Mouse (Mus musculus) v-Abl transformed pro-B cells (cell line): ENCODE results near the gene Clint1.

Experiments
- in situ Hi-C, 2 experiments: fragments of 400-800 bp; cut with MboI; formaldehyde crosslinking; loops; one replicate each; pipeline ENCODE4 v1.15.1; 2025; ENCODE audit not compliant: unreplicated experiment in 2 of 2

Gene Clint1

DNA sequence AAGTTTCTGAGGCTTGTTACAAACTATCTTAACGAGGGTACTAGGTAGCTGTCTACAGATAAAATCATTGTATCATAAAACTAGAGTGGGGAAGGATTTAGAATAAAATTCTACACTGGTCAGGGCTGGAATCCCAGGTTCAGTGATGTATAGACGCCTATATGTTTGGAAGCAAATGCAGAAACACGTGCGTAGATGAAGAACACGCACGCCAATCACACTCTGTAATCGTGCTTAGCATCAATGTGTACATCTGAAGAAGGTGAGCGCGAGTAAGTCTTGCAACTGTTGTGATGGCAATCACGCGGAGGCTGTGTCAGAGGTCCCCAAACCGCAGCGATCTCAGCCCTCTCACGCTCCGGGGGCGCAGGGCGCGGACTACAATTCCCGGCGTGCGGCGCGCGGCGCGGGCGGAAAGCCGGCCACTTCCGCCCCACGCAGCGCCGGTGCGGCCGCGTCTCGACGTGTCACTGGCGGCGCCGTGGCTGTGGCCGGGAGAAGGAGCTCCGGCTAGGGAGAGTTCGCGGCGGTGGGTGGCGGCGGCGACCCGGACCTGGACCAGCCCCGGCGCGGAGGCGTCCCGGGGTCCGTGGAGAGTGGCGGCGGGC lies at the start of gene Clint1:
Gene Clint1, plus strand, starts transcription at position 536 of the 608 bp plus-strand sequence.
- in situ Hi-C loops = no loop called here

DNA sequence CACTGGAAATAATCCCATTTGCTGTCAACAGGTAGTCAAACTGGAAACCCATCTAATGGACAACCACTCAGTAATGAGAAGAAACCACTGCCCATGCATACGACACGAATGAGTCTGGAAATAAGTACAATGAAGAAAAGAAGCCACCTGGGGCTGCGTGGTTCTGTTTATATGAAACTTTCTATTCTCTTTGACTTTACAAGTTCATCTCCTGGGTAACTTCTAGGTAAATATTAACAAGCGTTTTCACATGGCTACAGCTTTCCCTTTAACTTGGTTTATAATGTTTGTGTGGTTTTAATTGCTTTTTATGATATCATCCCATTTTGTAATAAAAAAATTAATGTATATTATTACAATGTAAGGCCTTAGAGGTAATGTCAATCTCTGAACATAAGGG lies 47.8 kb upstream of the Clint1 start:
- in situ Hi-C loops = loop anchor here in 1 of 2 experiments (5.0 kb wide), 1 partner anchor 78 kb away; no protein-coding TSS in a partner anchor

DNA sequence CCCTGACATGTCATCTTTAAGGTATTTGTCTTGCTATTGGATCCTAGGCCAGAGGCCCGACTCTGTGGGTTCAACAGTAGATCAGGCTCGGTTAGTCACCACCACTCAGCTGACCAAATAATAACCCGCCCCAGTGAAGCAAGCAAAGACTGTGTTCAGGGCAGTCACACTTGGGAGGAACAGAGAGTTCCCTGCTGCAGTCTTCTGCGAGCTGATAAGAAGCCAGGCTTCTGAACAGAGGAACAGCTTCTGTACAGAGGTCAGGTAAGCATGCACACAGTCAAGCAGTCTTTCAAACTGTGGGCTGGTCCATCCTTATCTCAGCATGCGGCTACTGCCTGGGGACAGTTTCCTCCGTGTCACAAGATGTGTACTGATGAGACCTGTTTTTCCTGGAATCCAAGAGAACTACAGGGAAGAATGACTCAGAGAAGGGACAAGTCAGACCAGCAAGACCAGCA lies 46.5 kb upstream of the Clint1 start:
- in situ Hi-C loops = loop anchor here in 1 of 2 experiments (5.0 kb wide), 1 partner anchor 77 kb away; no protein-coding TSS in a partner anchor

DNA sequence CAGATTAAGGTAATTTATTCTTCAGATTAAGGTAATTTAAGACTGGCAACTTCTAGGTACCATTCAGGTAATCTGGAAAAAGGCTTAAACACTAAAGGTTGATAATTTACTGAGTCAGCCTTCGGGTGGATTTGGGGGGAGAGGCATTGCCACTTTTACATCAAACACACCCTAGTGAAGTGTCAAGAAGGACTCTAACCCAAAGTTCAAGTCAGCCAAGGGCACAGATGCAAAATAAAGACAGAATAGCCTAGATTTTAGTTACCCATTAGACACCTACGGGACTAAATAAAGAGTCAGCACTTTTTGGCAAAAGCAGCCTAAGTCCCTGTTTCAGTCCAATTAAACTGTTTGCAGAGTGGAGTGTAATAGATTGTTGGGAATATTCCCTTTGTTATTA lies 46.0 kb upstream of the Clint1 start:
- in situ Hi-C loops = loop anchor here in 1 of 2 experiments (5.0 kb wide), 1 partner anchor 76 kb away; no protein-coding TSS in a partner anchor

GRCm38 (mm10) chr11:45806264-45806663 lies 45.6 kb upstream of the Clint1 start:
- in situ Hi-C loops = loop anchor here in 1 of 2 experiments (5.0 kb wide), 1 partner anchor 76 kb away; no protein-coding TSS in a partner anchor

DNA sequence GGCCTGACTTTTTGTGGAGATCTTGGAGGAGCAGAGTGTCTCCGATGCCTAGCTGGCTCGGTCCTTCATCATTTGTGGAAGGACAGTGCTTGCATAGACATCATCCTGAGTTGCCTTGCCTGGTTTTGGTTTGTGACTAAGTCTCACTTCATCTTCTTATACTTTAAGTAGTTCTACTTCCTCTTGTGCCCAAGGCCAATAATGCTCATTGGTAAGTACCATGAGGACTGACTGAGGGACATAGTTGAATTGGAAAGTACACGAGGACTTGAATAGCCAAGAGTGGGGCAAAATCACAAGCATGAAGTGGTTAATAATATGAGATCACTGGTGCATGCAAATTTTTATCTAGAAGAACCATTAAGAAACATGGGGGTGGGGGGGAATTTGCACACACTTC lies 45.0 kb upstream of the Clint1 start:
- in situ Hi-C loops = loop anchor here in 1 of 2 experiments (5.0 kb wide), 1 partner anchor 75 kb away; no protein-coding TSS in a partner anchor

GRCm38 (mm10) chr11:45807820-45808219 lies 44.0 kb upstream of the Clint1 start:
- in situ Hi-C loops = loop anchor here in 1 of 2 experiments (5.0 kb wide), 1 partner anchor 74 kb away; no protein-coding TSS in a partner anchor

- in situ Hi-C loops = loop anchor here in 1 of 2 experiments (5.0 kb wide), 1 partner anchor 73 kb away; no protein-coding TSS in a partner anchor
Measured at GRCm38 (mm10) chr11:45809424-45809823, 42.4 kb upstream of the Clint1 start.

- in situ Hi-C loops = no loop called here
Measured at GRCm38 (mm10) chr11:45810056-45810455, 41.8 kb upstream of the Clint1 start.

- in situ Hi-C loops = no loop called here
Measured at GRCm38 (mm10) chr11:45810805-45811204, 41.0 kb upstream of the Clint1 start.

GRCm38 (mm10) chr11:45815603-45816002 lies 36.2 kb upstream of the Clint1 start:
- in situ Hi-C loops = no loop called here

GRCm38 (mm10) chr11:45816712-45817111 lies 35.1 kb upstream of the Clint1 start:
- in situ Hi-C loops = no loop called here

DNA sequence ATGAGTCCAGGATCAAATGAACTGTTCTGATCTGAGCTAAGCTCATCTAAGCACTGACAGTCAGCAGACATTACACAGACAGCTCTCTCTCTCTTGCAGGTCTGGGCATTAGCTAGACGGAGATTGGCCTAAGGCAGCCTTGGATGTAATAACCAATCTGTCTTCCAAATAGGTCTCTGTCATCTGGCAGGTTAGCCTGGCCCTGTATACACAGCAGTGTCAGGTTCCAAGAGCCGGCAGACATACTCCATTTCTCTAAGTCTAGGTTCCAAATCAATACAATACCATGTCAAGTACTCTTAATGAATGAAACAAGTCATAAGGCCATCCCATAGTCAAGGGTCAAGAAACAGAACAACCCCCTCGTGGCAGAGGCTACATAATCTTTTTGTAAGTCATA lies 33.9 kb upstream of the Clint1 start:
- in situ Hi-C loops = no loop called here

DNA sequence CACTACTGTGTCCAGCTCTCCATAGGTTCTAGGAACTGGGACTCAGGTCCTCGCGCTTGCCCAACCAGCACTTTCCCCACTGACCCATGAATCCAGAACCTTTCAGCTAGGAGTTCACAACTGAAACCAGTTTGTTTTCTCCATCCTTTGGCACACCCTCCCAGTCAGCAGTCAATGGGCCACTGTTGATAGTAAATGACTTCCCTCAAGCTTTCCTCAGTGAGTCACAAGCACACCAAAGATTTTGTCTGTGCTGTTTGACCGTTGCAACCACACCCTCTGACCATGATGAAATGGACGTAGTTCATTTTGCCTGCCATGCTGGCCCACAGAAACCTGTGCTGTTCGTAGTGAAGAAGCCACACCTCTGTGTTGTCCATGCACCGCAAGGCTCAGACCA lies 30.9 kb upstream of the Clint1 start:
- in situ Hi-C loops = no loop called here

DNA sequence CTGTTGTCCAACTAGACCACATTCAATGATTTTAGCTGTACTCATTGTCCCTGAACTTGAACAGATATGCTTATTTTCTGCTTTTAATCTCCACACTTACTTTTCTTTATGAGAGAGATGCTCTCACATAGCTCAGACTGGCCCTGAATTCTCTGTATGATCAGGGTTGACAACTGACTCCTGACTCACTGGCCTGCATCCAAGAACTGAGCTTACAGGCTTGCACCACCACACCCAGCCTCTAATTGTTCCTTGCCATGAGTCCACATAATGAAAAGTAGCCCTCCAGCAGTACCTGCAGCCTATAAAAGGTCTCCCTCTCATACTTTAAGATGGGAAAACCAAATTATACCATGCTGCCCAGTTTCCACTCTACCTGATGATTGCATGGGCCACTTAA lies 21.7 kb upstream of the Clint1 start:
- in situ Hi-C loops = no loop called here

DNA sequence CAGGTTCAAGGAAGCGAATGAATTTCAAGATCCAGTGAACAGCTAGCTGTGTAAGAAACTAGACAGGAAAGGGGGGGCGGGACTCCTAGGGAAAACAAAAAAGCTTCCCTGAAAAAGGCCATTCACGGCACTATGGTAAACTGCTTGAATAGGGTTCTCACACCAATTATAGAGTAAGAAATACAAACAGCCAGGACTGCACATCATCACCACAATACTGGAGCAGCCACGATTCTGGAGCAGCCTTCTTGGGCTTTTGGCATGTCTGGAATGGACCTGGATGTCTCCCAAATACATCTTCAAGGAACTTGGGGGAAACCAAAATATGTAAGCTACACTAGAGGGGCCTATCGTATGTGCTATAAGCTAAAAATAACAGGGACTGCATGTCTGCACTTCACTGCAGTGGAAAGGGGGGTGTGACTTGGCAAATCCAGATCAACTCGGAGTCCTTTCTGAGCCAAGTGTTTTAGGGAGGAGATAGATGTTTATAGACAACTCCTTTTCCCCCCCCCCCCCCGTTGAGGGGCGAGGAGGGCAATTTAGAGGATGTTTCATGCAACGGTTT lies 21.0 kb upstream of the Clint1 start:
- in situ Hi-C loops = no loop called here

DNA sequence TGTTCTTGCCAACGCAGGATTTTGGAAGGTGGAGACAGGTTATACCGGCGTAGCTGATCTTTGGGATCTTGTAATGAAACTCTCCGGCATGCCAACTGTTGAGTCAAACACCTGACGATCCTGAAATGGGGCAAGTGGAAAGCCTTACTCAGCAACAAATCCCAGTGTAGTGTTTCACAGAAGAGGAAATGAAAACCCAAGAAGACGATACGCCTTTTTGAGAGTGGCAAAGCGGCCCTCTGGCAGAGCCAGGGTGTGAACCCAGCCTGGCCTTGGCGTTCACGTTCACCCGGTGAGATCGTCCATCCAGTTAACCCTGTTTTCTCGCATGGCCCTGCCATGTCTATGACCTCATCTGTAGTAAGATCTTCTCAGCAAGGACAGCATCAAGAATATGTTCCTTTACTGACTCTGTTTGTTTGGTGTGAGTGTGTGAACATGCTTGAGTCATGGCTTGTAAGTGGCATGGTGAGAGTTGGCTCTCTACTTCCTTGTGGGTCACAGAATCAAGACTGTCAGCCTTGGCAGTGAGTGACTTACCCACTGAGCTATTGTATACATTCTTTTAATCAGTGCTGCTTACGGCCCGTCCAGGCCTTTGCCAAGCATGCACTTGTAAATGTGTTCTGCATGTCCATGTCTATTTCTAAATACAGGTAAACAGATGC lies 20.2 kb upstream of the Clint1 start:
- in situ Hi-C loops = no loop called here

GRCm38 (mm10) chr11:45835625-45836255 lies 16.1 kb upstream of the Clint1 start:
- in situ Hi-C loops = no loop called here

- in situ Hi-C loops = no loop called here
Measured at GRCm38 (mm10) chr11:45837257-45837817, 14.5 kb upstream of the Clint1 start.

DNA sequence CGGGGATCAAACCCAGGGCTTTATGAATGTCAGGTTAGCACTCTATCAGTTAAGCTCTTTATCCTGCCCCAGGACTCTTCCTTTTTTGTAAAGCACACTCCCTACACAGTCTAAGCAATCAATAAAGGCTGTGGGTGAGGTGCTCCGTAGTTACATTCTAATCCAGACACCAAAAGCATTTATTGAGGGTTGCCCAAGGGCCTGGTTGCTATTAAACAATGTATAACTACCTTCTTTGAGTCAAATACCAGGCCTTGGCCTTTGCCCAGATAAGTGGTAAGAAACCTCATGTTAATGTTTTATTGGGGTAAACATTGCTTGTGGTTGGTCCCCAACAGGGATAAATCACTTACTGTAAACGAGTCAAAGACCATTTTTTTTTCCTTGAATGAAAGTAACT lies 13.4 kb upstream of the Clint1 start:
- in situ Hi-C loops = no loop called here

DNA sequence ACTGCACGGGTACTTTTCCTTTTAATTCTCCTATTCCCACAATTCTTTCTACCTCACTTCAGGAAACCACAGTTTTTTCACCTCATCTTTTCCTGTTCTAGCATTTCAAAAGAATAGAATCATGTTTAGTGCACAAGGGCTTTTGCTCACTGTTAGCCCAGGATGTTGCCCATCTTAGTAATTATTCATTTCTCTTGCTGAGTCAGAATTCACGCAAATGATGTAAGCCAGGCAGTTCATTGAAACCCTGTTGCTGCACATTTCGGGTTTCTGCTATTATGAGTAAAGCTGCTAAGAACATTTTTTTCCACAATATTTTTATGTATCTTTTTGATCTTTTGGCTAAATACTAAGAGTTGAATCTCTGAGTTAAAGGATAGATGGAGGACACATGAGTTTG lies 11.5 kb upstream of the Clint1 start:
- in situ Hi-C loops = no loop called here
